Mouse (Mus musculus) lung, postnatal 0 days (tissue): ENCODE measurements around the gene Mthfd2l. TPM values are rescaled to one million over a fixed set of nuclear protein-coding genes. Genes with fewer than 3 reads are reported as not detected.

Experiments
- ATAC-seq: fragments of 200-750 bp; cut with Nextera tagmentation; 2 replicates; pipeline ENCODE4 v1.8.0; 2017; ENCODE audit warnings: moderate library complexity
- DNase-seq: peaks from one replicate; pipeline ENCODE4 v3.0.0-alpha.2; 2016; ENCODE audit warnings: low spot score
- H3K27ac ChIP-seq: fragments of 300-500 bp; sonication (generic); 2 replicates; pipeline ENCODE4 v1.5.1; 2014; ENCODE audit warnings: antibody characterized with exemption, mild to moderate bottlenecking, low read length, mixed read lengths
- H3K27me3 ChIP-seq: fragments of 300-500 bp; sonication (generic); replicated peaks from 2 replicates; pipeline ENCODE4 v1.6.1; 2014; ENCODE audit warnings: low read length, mixed read lengths; ENCODE audit not compliant: insufficient read depth
- H3K36me3 ChIP-seq: fragments of 300-500 bp; sonication (generic); 2 replicates; pipeline ENCODE4 v1.6.1; 2014; ENCODE audit warnings: low read length, mixed read lengths; ENCODE audit not compliant: insufficient read depth
- H3K4me1 ChIP-seq: fragments of 300-500 bp; sonication (generic); 2 replicates; pipeline ENCODE4 v1.6.1; 2014; ENCODE audit warnings: antibody characterized with exemption, low read depth, low read length, mixed read lengths; ENCODE audit not compliant: insufficient read depth
- H3K4me2 ChIP-seq: fragments of 300-500 bp; sonication (generic); replicated peaks from 2 replicates; pipeline ENCODE4 v1.6.1; 2014; ENCODE audit warnings: low read depth, mild to moderate bottlenecking, low read length, moderate library complexity, mixed read lengths
- H3K4me3 ChIP-seq: fragments of 300-500 bp; sonication (generic); 2 replicates; pipeline ENCODE4 v1.5.1; 2014; ENCODE audit warnings: low read depth, low read length
- H3K9ac ChIP-seq: fragments of 300-500 bp; sonication (generic); replicated peaks from 2 replicates; pipeline ENCODE4 v1.6.1; 2014; ENCODE audit warnings: low read depth, mild to moderate bottlenecking
- H3K9me3 ChIP-seq: fragments of 300-500 bp; sonication (generic); 2 replicates; pipeline ENCODE4 v1.6.1; 2016; ENCODE audit warnings: low read length, mixed read lengths
- CTCF ChIP-seq: IDR thresholded peaks from 2 replicates; pipeline ENCODE4 v1.5.1; 2016; ENCODE audit warnings: antibody characterized with exemption, mild to moderate bottlenecking
- EP300 ChIP-seq: IDR thresholded peaks from 2 replicates; pipeline ENCODE4 v1.6.1; 2016; ENCODE audit warnings: antibody characterized with exemption, mild to moderate bottlenecking, control low read depth
- WGBS: fragments of 180-500 bp; shearing (Covaris S2); extraction: QIAGEN DNeasy Blood & Tissue Kit; methylation state at CpG from one replicate; pipeline ENCODE4 v1.1.7; 2014; 5-methylcytosine and 5-hydroxymethylcytosine counted together
- polyA plus RNA-seq: library from polyadenylated mRNA; unstranded; fragments of >200 nt; fragmentation: Nextera tagmentation; extraction: Ambion mirVana; gene quantifications from 2 replicates; pipeline ENCODE4 v1.2.1, GENCODE M21; 2015

The Mthfd2l gene
- polyA plus RNA-seq, 1 experiment from 2014 or later: 41.0 TPM

- Histone ChIP-seq H3K4me2 (no peak overlapping the region), H3K27me3 (no peaks in the 10 kb centered on the region), H3K4me3 (no peak overlapping the region), H3K9ac (no peak overlapping the region), H3K9me3 (no peaks in the 10 kb centered on the region), H3K36me3 (no peaks in the 10 kb centered on the region), H3K27ac (no peak overlapping the region), H3K4me1 (no peaks in the 10 kb centered on the region)
- TF ChIP-seq CTCF (no peak), EP300 (peak; percentile 56; the same call in 1 of the 2 replicates)
- 27% methylated on average over 5 of the region's 5 CpGs for WGBS
- ATAC-seq (peak; percentile 73), DNase-seq (peak; percentile 64)
Observed at GRCm38 (mm10) chr5:90987605-90988004, 56.7 kb downstream of the Mthfd2l start.

DNA sequence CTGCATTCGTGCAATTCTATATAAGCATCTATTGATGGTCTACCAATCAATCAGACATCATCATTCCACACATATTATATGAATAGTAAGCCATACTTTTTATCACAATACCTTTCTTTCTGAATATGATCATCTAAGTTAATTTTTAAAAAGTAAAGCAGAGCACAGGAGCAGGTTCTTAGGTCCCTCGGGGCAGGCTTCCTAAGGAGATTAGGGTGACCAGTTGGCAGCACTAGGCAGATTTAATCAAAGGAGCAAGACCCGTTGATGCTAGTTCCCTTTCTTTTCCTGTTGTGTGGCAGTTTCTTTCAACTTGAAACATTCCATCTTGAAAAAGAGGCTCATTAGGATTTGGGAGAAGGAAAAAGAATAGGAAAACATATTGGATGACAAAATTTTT lies 57.2 kb downstream of the Mthfd2l start:
- H3K36me3 ChIP-seq: no peaks in the 10 kb centered on the region
- 70% methylated on average over 3 of the region's 3 CpGs for WGBS
- no peaks in the 10 kb centered on the region for H3K27me3 ChIP-seq
- H3K9me3 ChIP-seq: no peaks in the 10 kb centered on the region
- DNase-seq: no peak
- no peaks in the 10 kb centered on the region for H3K4me1 ChIP-seq
- H3K4me3 ChIP-seq: no peak overlapping the region
- no peak overlapping the region for H3K9ac ChIP-seq
- ATAC-seq: no peak
- no peak overlapping the region for H3K4me2 ChIP-seq
- H3K27ac ChIP-seq: no peak overlapping the region
- TF ChIP-seq EP300: no peak
- no peak for TF ChIP-seq CTCF

- DNase-seq (no peak), ATAC-seq (no peak)
- 80% methylated on average over 4 of the region's 4 CpGs for WGBS
- TF ChIP-seq EP300 (no peak), CTCF (no peak)
- Histone ChIP-seq H3K27ac (no peak overlapping the region), H3K27me3 (no peaks in the 10 kb centered on the region), H3K4me1 (no peaks in the 10 kb centered on the region), H3K4me3 (no peak overlapping the region), H3K9ac (no peak overlapping the region), H3K9me3 (no peaks in the 10 kb centered on the region), H3K36me3 (no peaks in the 10 kb centered on the region), H3K4me2 (no peak overlapping the region)
Observed at GRCm38 (mm10) chr5:90988592-90988991, 57.7 kb downstream of the Mthfd2l start.

DNA sequence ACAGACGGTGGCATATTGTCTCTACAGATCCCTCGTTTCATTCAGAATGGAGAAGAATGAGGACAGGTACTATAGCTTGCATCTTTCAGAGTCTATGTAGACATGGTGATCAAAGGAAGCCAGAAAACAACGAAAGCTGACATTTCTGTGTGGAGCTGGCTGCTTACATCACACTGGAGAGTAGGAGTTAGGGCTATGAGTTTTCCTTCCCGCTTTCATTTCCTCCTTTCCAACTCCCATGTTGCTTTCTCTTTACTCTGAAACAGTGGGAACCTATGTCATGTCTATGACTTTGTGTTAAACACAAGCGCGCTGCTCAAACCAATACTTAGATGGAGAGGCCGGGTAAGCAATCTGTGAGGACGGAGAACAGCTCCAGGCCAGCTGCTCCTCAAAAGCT lies 69.0 kb downstream of the Mthfd2l start:
- Histone ChIP-seq H3K9me3 (no peaks in the 10 kb centered on the region), H3K36me3 (no peaks in the 10 kb centered on the region), H3K27me3 (no peaks in the 10 kb centered on the region), H3K4me1 (no peaks in the 10 kb centered on the region), H3K9ac (no peak overlapping the region), H3K27ac (no peak overlapping the region), H3K4me3 (no peak overlapping the region), H3K4me2 (no peak overlapping the region)
- no peak for ATAC-seq
- no peak for DNase-seq
- 92% methylated on average over 8 of the region's 8 CpGs for WGBS
- no peak for TF ChIP-seq CTCF
- no peak for TF ChIP-seq EP300

GRCm38 (mm10) chr5:91015216-91015615 lies 84.3 kb downstream of the Mthfd2l start:
- Histone ChIP-seq H3K36me3 (no peaks in the 10 kb centered on the region), H3K9ac (no peak overlapping the region), H3K27me3 (no peaks in the 10 kb centered on the region), H3K27ac (no peak overlapping the region), H3K4me2 (no peak overlapping the region), H3K4me3 (no peak overlapping the region), H3K9me3 (no peaks in the 10 kb centered on the region), H3K4me1 (no peaks in the 10 kb centered on the region)
- DNase-seq: no peak
- TF ChIP-seq CTCF (no peak), EP300 (no peak)
- ATAC-seq: no peak
- 81% methylated on average over 10 of the region's 10 CpGs for WGBS

- WGBS: 78% methylated on average over 8 of the region's 8 CpGs
- Histone ChIP-seq H3K4me3 (no peak overlapping the region), H3K36me3 (no peaks in the 10 kb centered on the region), H3K4me1 (no peaks in the 10 kb centered on the region), H3K9ac (no peak overlapping the region), H3K27ac (no peak overlapping the region), H3K9me3 (no peaks in the 10 kb centered on the region), H3K27me3 (no peaks in the 10 kb centered on the region), H3K4me2 (no peak overlapping the region)
- ATAC-seq (no peak), DNase-seq (no peak)
- TF ChIP-seq EP300 (no peak), CTCF (no peak)
Observed at GRCm38 (mm10) chr5:91023114-91023513, 92.2 kb downstream of the Mthfd2l start.

DNA sequence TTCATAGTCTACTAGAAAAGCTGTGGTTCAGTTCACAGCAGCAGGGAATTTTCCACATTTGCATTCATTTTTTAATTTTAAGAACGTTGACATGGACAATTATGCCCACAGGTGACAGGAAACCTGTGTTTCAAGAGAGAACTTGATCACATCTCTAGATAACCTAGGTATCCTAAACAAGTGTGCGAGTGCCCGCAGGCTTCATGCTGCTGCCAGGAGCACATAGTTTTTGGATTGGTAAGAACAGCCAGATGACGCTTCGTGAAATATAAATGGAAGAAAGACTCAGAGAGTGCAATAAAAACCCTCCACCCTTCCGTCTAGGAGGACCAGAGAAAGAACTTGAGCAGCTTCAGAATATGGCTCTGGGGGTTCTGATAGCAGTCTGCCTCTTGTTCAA lies 96.2 kb downstream of the Mthfd2l start, which contains the start of gene Epgn:
Gene Epgn, plus strand, starts transcription at position 301 of the 400 bp plus-strand sequence.
- no peak within 1 kb of the TSS for H3K4me3 ChIP-seq
- H3K27ac ChIP-seq: no peak within 1 kb of the TSS
- ATAC-seq (no peak), DNase-seq (no peak)
- TF ChIP-seq EP300 (no peak), CTCF (no peak)
- no peaks in the 10 kb centered on the region for H3K36me3 ChIP-seq
- no peaks in the 10 kb centered on the region for H3K4me1 ChIP-seq
- no peak within 1 kb of the TSS for H3K9ac ChIP-seq
- no peaks in the 10 kb centered on the region for H3K27me3 ChIP-seq
- no peak within 1 kb of the TSS for H3K4me2 ChIP-seq
- WGBS: 72% methylated on average over 6 of the region's 6 CpGs
- no peaks in the 10 kb centered on the region for H3K9me3 ChIP-seq
